Mouse (Mus musculus) neutrophil, adult 5-6 weeks (primary cell): Measurements from ENCODE around the gene Maml3. TPM values are rescaled to one million over a fixed set of nuclear protein-coding genes. Genes with fewer than 3 reads are reported as not detected.

Experiments
- ATAC-seq: fragments of 151-379, 151-347 bp; 2 replicates; pipeline ENCODE4 v1.8.0; 2017; ENCODE audit warnings: mild to moderate bottlenecking, moderate TSS enrichment; ENCODE audit not compliant: insufficient number of reproducible peaks, poor library complexity, low FRiP score, severe bottlenecking; ENCODE audit errors: extremely low read depth
- total RNA-seq: library from RNA; stranded (forward); fragments of 200-1000 nt; gene quantifications from 2 replicates; pipeline ENCODE4 v1.2.3, GENCODE M21; 2017

Gene Maml3
- total RNA-seq, 1 experiment from 2014 or later, result 11.9 TPM

DNA sequence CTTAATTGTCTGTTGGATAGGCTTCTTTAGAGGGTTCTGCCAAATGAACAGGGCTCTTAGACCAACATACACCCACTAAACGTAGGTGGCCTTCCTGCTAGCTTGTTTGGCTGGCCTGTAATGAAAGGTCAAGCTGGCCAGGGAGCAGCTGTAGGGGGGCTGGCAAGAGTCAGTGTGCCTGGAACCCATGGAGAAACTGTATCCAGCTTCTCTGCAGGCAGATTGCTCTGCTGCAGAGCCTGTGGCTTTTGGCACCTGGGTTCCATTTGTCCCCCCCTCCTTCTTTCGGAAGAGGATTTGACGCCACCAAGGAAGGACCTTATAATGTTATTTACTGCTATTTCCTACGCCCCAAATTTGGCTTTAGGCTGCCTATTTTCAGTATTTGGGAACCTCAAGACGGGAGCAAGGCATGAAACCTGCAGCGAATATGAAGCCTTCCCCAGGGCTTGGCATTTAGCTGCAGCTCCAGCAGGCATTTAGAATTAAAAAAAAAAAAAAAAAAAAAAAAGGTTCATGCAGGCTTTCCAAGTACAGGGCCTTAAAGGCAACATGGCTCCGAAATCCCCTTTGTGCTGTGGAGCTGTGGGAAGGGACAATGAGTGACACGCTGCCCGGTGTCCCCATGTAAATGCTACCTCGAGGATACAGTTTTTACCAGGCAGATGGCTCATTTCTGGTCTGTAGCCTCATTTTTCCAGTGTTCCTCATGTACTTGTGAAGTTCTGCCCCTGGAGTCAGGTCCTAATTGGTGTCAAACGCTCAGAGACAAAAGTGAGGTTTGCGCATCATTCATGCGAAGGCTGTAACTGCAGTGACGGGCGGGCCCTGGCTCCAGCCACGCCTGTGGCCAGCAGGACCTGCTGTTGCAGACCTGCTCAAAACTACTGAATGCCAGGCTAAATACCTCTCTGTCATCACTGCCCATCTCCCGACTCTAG, 356.2 kb downstream of the Maml3 start:
- no peak for ATAC-seq

DNA sequence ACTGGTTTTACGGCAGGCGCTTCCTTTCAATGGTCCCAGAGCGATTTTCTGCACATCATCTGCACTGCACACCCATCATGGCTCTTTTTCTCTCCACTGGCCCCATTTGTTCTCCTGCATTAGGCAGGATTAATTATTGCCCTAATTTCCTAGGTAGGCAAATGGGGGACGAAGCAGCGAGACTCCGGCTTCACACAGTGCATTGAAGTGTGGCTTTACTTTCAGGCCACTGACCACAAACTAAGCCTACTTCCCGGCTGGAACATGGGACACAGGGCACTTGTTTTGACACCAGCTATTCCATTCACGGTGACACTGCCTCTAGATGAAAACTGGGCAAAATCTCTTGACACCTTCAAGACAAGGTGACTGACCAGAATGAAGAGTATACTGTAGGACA, 358.1 kb downstream of the Maml3 start:
- ATAC-seq, result no peak

DNA sequence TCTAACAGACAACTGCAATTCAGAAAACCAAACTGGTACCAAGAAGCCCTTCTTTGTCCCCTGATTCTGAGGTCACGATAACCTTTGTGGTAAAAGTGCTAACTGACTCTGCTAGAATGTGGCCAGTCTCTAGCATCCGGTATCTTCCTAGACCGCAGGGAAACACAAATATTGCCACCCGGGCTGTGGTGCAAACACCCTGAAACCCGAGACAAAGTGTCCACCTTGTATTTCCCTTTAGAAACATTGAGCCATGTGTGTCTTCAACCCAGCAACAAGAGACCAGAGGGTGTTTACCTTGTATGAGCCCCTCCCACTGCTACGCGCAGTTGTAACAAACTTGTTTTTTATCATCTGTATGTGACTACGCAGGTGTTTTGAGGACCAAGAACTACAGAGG, 359.7 kb downstream of the Maml3 start:
- ATAC-seq, result no peak

DNA sequence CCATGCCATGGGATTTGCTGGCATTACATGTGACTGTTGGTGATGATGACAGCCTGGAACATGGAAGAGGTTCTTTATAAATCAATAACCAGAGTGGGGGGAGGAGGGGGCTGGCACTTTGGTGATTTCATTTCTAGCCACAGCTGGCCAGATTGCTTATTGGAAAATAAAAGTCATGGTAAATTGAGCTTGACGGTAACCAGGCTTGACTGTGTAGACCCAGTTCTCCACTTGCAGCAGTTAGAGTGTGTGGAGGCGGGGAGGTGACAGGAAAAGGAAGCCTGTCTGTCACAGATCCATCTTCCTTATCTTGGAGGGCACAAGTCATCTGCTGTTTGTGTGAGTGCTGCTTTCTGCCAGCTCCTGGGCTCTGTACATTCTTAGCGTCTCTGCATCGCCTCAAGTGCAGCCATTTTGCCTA, 360.5 kb downstream of the Maml3 start:
- no peak for ATAC-seq

DNA sequence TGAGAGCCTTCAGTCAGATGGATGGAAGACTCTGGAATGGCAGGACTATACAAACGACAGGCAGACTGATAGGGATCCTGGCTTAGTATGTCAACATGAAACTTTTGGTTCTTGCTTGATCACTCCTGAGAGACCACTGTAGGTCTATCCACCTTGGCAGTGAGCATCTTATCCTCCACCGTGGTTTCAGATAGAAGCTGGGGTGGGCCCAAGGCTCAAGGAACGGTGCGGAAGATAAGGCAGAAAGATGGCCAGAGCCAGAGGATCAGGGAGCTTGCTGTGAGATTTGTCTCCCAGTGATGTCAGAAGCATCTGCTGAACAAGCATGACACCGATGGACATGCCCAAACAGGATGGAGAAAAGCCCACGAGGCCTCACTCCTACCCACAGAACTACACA, 362.5 kb downstream of the Maml3 start:
- no peak for ATAC-seq

DNA sequence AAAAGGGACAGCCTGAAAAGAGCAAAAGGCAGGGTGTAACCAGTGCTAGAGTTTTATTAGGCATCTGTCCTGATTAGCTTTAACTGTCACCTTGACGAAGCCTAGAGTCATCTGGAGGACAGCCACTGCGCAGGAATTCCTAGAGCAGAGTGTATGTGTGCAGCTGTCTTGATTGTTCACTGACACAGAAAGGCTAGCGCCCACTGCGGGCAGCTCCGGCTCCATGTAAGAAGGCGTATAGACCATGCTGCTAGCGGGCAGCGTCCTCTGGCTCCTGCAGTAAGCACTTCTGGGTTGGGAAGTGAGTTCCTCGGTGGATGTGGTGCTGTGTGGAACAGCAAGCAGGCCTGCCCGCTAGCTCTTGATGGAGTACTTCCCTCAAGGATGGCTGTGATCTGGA, 363.1 kb downstream of the Maml3 start:
- ATAC-seq, result 0 out of 2 replicates have a peak, but pooled peaks have one; percentile 3

DNA sequence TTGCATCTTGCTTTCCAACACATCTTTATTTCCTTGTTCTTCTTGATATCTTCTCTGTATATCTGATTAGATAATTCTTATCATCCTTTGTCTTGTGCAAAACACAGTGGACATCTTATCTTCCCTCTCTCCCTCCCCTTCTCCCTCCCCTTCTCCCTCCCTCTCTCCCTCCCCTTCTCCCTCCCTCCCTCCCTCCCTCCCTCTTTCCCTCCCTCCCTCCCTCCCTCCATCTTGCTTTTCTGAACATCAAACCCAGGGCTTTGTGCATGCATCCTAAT, 365.1 kb downstream of the Maml3 start:
- ATAC-seq, result no peak

DNA sequence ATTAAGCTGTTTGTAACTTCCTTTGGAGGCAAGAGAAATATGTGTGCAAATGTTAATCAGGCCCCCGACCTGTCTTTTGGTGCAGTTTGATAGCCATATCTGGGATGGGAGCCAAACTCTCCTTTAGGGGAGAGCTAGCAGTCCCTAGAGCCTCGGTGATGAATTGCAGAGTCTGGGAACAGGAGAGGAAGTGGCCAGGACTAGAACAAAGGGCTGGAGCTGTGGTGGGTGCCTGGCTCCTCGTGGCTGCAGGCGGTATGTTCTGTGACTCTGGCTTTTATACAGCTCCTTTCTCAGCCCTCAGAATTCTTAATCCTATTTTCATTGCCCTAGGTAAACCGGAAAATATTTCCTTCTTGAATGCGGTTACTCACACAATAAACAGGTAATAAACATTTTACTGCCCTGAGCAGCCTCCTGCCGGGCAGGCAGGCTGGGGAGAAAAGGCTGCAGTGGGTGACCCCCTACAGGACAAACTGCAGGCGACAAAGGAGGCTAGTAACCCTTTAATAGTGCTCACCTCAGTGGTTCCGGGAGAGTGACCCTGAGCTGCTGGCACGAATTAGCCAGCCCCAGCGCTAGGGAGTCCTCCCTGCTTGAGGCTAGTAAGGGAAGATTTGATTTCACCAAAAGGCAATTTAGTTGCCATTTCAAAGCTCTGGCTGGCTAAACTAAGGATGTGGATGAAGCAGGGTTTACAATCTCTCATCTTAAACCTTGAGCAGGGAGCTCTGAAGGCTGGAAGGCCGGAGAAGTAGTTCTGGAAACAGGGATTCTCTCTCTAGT, 365.6 kb downstream of the Maml3 start:
- ATAC-seq, result no peak

DNA sequence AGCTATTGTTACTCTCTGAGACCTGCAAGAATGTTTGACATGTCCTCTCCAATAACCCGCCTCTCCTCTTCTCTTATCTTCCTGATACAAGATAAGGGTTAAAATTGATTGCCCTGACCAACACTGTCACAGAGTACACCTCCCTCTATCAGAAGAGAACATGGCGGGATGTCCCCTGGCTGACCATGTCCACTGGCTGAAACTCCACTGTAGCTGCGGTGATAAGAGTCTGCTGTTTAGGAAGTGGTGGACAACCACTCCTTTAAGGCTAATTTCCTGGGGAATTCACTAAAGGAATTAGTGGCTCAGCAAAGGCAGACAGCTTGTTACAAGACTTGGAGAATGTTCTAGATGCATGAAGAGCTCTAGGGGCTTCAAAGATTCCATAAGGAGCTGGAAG, 371.2 kb downstream of the Maml3 start:
- ATAC-seq, result no peak

DNA sequence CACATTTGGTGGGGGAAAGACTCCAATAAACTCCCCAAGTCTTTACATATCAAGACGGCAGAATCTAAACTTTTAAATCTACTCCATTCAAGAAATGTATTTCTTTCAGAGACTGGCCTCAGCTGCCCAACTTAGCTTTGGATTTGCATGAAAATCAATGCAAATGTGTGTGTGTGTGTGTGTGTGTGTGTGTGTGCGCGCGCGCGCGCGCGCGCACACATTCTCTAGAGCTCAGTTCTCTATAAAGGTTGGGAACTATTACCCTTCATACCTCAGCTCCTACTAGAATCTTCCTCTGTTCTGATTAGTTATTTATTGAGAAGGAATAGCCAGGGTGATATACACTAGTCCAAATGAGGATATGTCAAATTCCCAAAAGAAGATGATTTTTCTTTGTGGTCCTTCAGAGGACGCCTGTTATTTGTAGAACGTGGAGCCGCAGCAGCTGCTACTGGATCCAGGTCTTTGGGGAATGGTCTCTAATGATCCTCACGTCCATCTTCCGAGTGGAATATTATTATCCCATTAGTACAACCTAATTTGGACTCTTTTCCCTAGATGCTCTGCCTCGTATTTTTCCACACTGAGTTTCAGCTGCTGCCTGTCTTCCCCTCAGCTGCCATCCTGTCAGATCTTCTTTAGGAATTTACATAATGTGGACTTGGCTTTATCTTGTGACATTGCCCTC, 372.8 kb downstream of the Maml3 start:
- no peak for ATAC-seq

DNA sequence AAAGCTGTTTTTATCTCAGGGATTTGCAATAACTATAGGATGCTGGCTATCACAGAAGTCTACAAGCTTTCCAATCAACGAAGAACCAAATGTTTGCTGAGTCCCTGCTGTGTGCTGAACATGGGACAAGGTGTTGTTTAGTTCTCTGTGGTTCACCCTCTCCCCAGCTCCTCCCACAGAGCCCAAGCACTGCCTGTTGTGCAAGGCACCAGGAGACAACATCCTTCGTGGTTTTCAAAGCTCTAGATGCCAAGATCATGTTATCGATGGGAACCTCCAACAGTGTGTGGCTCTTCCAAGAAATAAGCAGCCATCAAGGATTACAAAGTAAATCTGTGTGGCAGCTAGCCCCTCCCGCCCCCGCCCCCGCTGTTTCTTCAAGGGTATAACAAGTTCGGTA, 374.2 kb downstream of the Maml3 start:
- no peak for ATAC-seq

DNA sequence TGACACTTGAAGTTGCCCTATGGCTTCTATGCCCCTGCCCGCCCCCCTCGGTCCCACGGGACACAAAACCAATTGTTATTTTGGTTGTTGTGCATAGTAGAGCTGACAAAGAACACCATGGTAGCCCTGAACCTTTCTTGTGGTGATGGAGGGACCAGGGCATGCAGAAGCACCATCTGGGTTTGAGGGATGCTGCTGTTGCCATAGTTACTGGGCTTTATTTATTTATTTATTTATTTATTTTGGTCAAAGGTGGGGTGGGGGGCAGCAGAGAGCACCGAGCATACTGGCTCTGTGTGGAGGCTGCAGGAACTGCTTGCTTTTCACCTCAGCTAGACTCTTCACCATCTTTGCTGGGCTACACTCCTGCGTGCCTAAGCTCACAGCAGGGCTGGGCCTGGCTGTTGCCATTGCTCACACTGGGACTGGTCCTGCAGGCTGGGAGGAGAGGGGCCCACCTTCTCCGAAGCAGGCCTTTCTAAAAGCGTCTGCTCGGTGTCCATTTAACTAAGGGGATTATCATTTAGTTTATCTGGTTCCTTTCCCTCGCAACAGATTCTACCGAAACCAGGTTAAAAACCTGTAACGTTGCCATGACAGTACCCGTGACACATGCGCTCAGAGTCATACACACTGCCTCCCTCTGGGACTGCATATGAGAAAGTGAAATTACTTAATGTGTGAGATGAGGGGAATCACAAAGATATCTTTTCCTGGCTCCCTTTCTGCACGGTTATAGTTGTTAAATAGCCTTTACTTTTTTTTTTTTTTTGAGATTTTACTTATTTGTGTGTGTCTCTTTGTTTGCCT, 375.6 kb downstream of the Maml3 start:
- ATAC-seq, result no peak

DNA sequence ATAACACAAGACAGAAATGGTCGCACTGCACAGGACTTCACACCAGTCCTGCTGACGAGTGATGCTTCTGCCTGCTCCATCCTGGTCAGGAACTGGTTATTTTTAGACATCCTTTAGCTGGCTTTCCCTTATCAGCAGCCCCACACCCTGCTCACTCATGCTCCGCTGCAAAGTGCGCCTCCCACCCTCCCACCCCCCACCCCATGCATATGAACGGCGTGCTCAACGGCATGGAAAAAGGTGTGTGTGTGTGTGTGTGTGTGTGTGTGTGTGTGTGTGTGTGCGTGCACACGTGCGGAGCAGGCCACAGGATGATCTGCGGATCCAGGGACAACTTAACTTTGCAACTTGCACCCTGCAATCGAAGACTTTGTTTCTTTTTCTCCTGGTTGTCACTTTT, 376.4 kb downstream of the Maml3 start:
- no peak for ATAC-seq

DNA sequence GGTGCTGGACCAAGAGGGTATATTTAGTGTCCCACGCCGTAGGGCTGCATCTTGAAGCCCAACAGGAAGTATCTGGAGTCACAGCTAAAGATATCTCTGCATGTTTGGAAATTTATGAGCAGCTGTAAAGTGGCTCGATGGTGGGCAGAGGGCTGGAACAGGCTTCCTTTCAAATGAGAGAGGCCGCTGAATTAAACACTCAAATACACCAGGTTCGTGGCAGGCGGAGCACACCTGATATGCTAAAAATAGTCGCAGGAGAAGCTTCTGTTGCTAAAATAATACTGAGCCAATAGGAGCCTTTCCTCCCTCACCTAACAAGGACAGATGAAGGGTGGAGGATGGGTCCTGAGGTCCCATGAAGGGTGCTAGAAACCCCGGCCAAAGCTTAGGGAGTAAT, 376.9 kb downstream of the Maml3 start:
- no peak for ATAC-seq

DNA sequence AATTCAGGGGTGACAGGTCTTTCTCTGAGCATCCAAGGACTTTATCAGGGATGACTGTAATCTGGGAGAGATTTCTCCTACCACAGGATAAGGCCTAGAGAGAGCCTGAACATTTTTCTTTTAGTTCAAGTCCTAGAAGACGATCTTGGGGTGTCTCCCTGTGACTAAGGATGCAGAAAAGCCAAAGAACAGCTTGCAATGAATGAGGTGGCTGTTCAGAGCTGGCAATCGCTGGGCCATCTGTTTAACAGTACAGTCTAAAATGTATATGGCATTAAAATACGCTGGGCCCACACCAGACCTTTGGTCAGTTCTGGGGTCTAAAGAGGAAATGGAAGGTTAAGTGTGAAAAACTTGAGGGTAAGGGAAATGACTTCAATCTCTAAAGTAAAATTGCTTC, 377.4 kb downstream of the Maml3 start:
- no peak for ATAC-seq

DNA sequence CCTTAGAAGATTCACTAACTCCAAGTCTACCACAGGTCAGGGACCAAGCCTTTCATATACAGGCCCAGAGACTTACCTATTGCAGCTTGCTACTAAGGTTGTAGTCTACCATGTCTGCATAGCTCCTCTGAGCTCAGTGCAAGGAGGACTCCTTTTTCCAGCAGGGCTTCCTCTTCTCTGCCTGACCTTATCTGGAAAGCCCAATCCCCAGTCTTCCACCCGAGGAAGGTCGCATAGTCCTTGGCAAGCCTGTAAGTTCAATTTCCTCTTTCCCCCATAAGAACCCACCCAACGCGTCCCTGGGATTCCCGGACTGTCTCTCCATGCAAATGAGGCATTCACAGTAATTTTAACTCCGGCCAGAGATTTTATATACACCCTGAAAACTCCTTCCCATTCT, 378.6 kb downstream of the Maml3 start:
- ATAC-seq, result no peak

DNA sequence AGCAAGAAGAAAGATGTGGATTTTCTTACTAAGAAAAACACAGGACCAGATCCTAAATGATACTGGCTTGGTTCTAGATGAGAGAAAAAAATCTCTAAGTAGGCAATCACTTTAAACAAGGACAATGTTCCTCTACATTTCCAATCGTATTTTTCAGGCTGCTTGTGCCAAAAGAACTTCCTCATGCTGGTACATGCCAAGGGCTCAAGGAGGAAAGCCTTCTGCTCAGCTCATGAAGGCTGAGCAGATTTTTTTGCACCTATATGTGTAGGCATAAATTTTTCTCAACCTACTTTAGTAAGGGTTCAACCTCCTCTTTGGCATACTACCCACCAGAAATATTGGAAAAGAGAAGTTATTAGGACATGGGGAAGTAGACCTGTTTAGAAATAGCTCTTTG, 384.9 kb downstream of the Maml3 start:
- ATAC-seq, result no peak

DNA sequence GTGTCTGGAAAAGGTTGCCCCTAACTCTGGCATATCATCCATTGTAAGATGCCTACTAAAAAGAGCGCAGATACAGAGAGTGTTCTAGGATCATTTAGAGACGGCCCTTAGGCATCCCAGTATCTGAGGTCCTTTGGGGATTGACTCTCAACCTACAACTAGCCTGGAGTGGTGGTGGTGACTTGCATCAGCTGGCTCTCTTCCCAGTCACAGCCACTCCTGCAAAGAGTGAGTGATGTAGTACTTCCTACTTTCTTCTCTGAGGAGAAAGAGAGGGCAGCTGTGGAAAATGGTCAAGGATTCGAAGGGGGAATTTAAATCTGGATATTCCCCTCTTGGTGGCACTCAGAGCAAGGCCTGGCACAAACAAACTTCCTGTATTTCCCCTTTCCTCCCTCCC, 385.5 kb downstream of the Maml3 start:
- no peak for ATAC-seq

DNA sequence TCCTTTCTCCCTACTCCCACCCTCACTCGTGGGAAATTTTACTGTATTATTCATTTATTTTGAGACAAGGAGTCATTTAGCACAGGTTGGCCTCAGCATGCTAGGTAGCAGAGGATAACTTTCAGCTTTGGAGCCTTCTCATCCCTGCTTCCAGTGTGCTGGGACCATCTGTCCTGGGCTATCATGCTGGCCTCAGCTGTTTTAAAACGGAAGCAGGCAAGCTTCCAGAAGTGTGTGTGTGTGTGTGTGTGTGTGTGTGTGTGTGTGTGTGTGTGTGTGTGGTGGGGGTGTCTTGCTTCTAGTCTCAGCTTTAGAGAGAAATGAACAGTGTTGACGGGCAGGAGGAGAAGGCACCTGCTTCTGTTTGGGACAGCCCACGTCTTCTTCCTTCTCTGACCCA, 387.0 kb downstream of the Maml3 start:
- no peak for ATAC-seq
